Mouse (Mus musculus) adrenal gland, postnatal 10 days (tissue): ENCODE measurements around the gene Diras2. TPM values are rescaled to one million over a fixed set of nuclear protein-coding genes. Genes with fewer than 3 reads are reported as not detected.

ENCODE experiments used
- DNase-seq: peaks from one replicate; pipeline ENCODE4 v3.0.0; 2021; ENCODE audit warnings: mixed read lengths
- total RNA-seq, 2 experiments: library from RNA; stranded (reverse); gene quantifications; 2 replicates each; pipeline ENCODE4 v1.2.3; 2021

The Diras2 gene
- total RNA-seq, 2 experiments from 2014 or later, result 4.3 to 5.0 TPM

DNA sequence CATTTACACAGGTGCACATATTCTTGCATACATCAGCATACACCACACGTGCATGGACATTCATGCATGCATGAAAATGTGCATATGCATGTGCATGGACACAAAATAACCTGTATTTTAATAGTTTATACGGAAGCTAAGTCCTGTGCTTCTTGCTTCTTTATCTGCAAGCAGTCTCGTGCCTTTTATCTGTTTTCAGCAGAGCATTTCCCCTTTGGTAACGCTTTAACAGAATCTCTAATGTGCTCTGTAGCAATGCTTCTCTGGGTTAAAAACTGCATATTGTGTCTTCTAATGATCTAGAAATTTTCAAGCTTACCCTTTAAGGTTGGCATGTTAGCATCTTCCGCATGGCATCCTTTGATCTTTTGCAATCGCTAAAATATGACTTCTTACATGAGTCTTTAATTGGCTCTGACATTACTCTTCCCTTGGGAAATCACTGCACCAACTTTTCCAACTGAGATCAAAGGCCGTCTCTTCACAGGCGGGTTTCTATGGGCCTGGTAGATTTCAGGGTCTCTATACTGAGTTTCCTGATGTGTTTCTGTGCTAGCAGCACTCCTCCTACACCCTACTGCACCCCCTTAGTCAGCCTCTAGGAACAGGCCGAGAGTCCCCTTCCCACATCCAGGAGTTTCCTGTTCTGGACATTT lies 21.9 kb upstream of the Diras2 start:
- no peak for DNase-seq

DNA sequence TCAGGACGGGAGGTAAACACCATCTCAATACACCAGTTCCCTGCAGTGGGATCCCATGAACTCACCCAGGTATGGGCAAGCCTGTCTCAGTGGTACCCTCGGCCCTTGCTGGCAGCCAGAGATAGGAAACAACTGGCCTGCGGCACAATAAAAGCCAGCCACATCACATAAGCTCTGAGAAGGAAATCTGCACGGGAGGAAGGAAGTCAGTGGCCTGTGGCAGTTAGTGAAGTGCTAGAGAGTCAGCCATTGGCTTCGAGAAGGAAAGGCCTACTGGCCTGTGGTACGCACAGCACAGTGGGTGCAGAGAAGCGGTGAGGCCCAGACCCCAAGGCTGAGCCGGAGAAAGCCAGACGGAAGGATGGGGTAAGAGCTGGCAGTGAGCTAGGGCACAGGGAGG lies 20.2 kb upstream of the Diras2 start:
- no peak for DNase-seq

DNA sequence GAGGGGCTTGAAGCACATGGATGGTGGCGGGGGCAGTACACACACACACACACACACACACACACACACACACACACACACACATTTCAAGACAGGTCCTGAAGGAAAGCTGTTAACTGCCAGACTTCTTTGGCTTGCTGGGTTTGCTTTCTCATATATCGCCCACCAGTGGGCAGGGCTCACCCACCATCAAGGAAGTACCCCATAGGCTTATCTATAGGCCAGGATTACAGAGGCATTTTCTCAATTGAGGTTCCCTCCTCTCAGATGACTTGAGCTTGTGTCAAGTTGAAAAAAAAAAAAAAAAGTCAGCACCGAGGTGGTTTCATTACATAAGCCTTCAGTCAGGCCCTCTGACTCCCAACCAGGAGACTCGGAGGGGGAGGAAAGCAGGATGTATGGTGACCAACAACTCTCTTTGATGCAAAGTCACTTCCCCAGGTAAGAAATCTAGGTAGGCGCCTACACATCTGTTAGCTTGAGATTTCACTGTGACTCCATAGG lies 19.7 kb upstream of the Diras2 start:
- DNase-seq, result no peak

DNA sequence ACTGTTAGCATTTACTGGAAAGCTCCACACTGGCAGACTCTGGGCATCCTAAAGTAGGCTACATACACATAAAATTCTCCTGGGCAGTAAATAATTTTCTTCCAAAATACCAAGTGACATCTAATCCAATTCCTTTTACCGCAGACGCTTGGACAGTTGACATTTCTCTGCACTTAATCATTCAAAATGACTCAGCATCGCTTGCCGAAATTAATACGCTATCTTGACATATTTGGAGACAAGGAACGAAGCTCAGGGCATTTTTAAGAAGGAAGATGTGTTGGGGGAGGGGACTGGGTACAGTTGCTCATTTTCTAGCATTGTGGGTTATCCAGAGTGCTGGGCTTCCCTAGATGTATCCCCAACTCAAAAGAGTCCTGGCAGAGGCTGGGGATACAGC lies 15.2 kb upstream of the Diras2 start:
- DNase-seq, result no peak

DNA sequence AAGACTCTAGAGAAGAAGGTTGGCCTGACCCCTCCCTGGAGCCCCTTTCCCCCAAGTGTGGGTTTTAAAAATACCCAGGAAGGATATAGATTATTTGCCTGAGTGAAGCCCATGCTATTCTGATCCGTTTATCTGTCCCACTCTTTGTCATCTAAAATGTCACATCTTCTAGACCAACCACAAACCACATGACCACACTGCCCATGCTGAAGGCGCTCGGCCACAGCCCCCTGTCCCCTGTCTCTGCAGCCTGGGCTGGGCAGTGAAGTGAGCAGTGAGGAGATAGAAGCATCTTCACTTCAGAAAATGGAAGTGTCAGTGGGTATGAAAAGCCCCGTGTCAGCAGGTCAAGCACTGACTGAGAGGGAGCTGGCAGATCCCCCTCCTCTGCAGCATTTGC lies 11.6 kb upstream of the Diras2 start:
- no peak for DNase-seq

DNA sequence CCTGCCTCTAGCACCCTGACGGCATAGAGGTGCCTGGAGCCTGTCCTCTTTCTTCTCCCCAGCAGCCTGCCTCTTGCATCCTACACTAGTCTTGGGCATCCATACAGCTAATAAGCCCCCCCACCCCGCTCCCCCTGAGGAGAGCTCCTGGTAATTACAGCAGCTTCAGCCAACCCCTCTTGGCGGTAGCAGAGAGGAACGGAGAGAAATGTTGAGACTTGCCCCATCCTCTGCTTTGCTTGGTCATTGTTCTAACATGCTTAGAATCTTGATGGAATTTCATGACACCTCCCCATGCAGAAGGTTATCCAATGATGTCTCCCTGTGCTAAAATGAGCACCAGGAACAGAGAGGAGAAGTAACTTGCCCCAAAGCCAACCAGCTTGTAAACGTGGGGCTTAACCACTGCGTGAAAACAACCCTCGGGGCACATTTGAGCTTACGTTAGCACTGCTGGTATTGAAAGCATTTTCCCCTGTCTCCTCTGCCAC lies 11.0 kb upstream of the Diras2 start:
- DNase-seq, result no peak

DNA sequence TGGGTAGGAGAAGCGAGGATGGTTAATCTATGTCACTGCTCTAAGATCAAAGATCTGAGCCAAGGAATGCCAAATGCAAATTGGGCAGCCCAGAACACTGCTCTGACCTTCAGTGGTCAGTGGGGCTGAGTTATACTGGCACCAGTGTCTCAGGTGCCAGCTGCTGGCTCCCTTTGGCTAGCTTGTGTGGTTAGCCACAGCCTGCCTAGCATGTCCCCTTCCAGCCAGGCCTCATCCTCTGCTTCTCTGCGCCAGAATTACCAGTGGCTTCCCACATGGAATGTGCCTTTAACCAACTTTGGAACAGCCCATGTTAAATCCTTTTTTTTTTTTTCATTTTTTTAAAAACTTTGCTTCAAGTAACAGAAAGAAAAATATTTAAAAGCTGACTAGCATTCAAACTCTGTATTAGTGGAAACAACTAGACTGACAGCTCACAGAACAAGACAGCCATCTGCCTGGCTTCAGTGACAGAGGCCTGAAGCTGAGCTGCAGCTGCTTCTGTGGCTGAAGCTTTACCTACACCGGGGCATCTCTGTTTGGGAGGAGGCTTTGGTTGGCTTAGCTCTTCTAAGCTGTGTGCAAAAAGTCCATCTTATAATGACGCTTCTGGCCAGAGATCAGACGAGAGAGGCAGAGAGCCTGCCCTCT lies 10.4 kb upstream of the Diras2 start:
- no peak for DNase-seq

DNA sequence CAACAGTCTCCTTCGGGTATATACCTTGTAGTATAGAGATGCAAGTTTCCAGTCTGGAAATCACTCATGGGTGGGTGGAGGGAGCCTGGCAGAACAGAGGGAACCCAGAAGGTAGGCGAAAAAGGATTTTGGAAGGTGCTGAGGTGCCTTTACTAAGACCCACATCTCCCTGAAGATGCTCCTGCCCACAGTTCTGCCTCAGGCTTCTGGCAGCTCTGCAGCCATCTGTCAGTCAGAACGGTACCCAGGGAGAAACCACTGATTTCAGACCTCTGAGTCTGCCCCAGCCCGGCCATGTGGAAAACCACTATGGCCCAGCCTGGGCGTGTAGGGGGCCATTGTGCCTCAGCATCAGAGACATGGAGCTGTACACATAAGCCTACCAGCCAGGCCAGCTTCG lies 8.4 kb upstream of the Diras2 start:
- DNase-seq, result no peak

DNA sequence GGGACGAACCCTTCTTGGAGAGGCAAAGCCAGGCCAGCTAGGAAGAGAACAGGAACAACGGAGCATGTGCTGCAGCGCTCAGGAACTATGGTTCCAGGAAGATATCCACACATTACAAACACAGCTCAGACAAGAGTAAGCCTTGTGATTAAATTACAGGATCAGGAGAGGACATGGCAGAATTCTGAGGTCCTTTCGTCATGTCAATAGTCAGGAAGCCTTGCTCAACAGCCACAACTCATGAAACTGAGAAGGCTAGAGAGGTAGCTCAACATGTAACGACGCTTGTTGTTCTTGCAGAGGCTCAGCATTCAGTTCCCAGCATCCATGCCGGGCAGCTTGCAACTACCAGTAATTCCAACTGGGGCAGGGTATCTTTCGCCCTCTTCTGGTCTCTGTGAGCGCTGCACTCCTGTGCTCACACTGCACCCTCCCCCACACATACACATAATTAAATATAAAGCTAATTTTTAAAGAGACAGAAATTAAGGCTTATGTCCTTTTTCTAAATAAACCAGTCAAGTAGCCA lies 7.6 kb upstream of the Diras2 start:
- DNase-seq, result no peak

DNA sequence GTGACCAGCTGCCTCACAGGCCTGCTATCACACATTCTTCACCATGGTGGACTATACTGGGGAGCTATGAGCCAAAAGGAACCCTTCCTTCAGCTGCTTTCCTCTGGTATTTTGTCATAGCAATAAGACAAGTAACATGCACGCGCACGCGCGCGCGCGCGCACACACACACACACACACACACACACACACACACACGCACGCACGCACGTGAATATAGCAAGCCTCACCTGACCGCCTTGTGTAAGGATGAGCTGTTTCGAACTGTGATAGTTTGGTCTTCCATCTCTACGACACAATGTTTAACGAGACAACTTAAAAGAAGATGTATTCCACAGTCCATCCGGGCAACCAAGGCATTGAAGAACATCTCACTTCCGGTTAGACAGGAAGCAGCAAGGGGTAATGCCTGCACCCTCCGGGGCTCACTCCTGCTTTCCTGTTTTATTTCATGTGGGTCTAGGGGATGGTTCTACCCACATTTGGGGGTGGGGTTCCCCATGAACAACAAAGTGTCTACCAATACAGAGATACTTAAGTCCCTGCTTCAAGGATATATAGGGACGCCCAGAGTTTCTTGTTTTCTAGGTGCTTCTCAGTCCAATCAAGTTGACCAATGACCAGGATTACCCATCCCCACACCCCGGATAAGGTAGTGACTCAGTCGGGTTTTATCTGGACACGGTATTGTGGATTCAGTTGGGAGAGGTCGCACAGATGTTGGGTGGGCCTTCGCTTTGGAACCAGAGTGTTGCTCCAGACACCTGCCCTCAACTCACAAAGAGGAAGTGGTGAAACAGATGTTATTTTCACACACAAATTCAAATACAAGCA lies 6.9 kb upstream of the Diras2 start:
- DNase-seq, result no peak

DNA sequence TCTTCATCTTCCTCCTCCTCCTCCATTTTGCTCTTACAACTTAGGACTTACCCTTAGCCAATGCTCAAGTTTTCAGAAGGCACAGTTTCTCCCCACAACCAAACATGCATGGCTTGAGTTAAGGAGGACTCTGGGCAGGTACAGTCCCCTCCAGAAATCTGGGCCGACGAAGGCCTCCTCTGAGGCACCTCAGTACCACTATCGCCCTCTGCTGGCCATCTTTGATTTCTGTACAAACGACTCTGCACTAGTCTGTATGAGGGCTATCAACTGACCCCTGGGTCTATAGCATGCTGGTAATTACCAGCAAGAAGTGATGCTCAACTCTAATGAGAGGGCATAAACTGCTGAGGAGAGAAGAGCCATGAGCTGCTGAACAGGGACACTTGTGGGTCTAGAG lies 4.5 kb upstream of the Diras2 start:
- peak; percentile 82 for DNase-seq

DNA sequence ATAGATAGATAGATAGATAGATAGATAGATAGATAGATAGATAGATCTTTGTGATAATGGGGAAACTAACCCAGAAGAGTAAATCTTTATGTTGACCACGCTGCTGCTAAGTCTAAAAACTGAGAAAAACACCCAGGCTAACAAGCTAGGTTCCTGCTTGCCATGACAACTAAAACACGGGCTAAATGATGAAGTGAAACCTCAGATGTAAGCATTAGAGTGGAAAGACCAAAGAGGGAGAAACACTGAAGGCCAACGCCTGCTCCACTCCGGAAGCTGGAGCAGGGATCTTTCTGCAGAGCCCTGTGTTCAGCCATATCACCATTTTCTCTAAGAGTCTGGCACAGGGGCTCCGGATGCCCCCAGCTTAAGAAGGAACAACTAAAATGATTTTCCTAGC lies 2.6 kb upstream of the Diras2 start:
- DNase-seq, result no peak

DNA sequence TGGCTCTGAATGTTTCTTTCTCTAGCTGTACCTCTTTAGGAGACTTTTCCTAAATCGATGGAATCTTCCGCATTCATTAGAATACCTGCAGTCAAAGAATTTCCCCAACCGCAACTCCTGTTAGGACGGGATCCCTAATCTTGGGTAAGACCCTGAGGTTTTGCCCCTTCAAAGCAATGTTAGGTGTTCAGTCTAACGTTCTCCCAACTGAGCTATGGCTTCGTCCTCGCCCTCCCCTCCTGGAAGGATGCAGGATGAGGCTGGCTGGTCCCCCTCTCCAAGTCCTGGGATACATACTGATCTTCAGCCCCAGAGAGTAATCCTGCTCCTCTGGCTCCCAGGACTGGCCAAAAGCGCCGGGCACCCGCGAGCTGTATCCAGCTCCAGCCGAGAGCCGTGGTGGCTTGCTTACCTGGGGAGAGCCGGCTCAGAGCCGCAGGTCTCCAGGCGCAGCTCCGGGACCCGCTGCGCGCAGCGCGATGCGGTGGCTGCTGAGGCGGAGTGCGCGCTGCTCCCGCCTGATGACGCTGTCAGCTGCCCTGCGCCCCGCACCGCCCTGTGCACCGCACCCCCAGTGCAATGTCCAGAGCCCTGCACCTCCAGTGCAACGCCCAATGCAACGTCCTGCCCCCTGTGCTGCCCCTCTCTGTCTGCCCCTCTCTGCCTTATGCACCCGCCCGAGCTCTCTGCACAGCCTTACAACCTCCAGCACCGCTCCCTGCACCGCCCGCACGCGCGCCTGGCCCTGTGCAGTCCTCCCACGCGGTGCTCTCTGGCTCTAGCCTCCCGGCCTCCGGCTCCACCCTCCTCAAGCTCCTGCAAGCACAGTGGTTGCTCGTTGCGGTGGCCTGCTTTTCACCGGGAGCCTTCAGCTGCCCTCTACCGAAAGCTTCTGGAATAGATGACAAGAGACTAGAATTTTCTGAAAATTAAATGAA lies 802 bp downstream of the Diras2 start:
- DNase-seq, result peak; percentile 78

DNA sequence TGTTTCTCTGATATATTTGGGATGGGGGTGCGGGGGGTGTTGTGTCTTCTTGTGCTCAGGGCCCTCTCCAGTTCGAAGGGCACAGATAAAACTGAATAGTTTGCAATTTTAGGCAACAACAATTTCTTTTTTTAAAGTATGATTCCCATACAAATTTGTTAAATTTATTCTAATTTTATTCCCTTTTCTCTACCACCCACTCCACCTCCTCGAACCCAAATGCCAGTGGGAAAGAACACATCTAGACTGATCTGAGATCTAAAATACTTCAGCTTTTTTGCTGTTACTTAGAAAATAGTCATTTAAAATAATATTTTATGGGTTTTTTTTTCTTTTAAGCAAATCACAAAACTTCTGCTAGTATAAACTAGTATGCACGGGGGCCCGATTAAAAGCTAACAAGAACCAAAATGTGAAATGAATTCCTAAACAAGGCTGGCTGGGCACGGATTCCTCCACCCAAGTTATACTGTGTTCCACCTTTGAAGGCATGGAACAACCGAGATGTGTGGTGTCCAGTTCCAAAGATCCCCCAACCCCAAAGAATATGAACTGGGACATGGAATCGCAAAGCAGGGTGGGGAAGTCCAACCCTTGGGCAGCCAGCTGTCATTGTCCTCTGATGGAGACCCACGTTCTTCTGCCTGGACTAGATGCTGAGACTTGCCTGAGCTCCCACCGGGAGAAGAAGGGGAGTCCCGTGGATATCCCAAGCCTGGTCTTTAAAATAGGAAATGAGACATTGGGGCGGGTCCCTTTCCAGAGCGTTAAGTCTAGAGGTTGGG lies 1.7 kb downstream of the Diras2 start:
- DNase-seq, result no peak

DNA sequence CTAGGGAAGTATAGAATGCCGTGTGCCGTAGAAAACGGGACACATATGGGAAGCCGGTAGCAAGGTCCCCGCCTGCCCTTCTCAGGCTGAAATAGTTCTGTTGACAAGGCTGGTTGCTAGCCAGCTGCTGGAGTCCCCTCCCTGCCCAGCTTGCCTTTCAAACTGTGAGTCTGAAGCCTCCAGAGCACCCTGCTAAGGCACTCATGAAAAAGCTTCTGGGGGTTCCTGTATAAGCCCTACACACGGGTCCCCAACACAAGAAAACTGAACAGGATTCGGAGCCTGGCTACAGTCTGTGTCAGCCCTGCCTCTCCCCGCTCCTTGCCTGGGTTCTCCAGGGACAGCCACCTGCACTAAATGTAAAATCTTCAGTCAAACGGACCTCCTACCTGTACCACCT lies 2.3 kb downstream of the Diras2 start:
- no peak for DNase-seq

DNA sequence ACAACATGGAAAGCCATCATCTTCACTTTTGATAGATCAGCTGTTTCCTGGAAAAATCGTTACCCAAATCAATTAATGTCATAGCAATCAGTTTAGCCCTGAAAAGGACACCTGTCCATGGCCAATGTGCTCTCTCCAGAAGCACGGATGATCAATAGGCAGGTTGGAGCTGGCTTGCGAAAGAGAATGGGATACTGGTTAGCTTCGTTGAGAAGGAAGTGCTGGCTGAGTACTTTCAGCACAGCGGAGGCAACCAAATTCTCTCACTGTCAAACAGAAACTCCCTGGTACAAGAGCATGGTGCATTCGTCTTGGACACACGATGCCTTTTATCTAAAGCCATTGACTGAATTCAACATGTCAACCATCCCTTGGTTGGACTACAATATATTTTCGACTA lies 2.8 kb downstream of the Diras2 start:
- no peak for DNase-seq

DNA sequence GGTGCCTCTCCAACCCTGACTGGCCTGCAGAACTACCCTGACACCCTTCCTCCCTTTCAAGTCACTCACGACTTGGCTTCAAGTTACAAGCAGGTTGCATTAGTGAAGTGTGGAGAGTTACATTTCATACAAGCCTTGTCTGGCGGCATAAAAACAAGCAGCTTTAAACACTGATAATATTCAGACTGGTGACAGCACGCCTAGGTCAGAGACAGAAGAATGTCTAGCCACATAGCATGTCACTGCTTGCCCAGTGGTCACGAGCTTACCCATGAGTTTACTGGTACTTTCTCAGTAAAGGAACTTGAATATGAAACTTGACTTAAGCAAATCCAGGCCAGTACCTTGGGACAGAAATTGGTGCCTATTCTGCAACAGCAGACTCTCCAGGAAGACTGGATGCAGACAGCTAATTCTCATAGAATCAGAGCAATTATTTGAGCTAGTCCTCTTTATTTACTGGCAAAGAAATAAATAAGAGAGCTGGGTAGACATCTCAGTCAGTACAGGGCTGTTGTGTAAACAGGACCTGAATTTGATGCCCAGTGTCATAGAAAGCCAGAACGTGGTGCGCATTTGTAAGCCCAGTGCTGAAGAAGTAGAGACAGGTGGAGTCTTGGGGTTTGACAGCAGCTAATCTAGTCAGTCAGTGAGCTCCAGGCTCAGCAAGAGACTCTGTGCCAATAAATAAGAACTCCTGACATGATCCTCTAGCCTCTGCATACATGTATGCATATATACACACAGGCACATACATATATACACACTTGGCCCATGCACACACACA lies 4.6 kb downstream of the Diras2 start:
- DNase-seq, result no peak

DNA sequence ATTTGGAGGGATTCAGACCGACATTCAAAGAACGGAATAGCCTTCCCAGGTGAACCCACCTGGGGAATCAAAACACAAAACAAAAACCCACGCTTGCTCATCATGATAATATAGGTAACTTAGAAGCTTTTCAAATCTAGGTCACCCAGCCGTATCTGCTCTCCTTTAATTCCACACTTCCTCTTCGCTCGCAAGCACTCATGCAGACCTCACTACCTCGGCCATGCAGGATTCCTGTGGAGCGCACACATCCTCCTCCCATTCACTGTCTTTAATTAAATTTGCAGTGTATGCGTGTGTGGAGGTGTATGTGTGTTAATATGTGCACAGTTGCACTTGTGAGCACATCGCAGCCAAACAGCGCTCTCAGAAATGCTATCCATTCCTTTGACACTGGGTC lies 6.8 kb downstream of the Diras2 start:
- DNase-seq, result no peak

DNA sequence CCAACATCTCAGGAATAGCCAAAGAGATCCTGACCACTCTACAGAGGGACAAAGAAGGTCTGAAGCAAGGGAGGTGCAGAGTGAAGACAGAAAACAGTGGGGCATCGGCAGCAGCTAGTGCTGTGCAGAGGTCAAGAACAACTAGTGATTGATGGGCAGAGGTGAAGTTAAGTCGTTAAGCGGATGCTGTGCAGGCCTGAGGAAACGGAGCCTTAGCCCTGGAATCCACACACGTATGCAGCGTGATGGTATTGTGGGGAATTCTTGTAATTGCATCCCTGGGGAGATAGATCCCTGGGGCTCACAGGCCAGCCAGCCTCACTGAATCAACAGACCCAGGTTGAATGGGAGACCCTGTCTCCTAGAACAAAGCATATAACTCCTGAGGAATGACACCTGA lies 9.9 kb downstream of the Diras2 start:
- DNase-seq, result no peak

DNA sequence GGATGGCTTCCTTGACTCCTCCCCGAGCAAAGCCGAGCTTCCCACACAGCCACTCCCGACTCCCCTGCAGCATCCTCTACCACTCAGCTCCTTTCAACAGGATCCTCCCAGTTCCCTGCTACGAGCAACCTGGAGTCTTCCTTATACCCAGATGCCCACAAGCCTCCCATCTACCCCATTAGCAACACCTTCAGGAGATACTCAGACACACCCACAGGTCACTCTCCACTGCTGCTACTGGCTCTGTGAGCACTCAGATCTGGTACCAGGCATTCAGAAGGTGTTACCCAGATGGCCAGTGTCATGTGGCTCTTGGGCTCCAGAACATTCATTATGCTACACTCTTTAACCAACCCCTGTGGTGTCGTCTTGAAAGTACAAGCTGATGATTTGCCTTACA lies 11.7 kb downstream of the Diras2 start:
- DNase-seq, result no peak
